Mouse (Mus musculus) ES-Bruce4 (cell line): ENCODE measurements around the gene Slc4a8.

Experiments used
- CTCF ChIP-seq: IDR thresholded peaks from one replicate; pipeline ENCODE4 v1.8.1; 2011; ENCODE audit warnings: low read depth, low read length
- EP300 ChIP-seq: IDR thresholded peaks from 2 replicates; pipeline ENCODE4 v1.6.1; 2011; ENCODE audit warnings: low read depth, low read length; ENCODE audit not compliant: insufficient read depth
- POLR2A ChIP-seq: IDR thresholded peaks from one replicate; pipeline ENCODE4 v1.8.1; 2011; ENCODE audit warnings: low read length; ENCODE audit not compliant: insufficient read depth

DNA sequence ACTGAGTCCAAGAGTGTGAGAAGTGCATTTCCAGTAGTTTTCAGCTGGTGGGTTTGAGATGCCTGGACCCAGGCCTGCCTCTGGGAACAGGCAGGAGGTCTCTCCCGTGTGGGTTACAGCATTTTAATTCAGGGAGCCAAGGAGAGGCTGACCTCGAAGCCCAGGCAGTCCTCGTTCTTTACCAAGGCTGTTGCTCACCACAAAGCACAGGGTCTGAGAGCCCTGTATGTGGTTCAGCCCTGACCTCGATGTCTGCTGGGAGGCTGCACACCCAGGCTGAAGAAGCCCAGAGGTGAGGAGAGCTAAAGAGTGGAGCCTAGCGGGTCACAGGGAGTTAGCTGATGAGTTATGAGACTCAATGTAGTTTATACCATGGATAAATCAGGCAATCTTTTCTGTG, 52.0 kb downstream of the Slc4a8 start:
- TF ChIP-seq CTCF: no peak
- TF ChIP-seq POLR2A: no peak
- TF ChIP-seq EP300: no peak
